Mouse (Mus musculus) layer of hippocampus, postnatal 36 days (tissue): ENCODE results near the gene Lifr. TPM values are rescaled to one million over a fixed set of nuclear protein-coding genes. Genes with fewer than 3 reads are reported as not detected.

Experiments
- DNase-seq, 2 experiments: peaks; one replicate each; pipeline ENCODE4 v3.0.0; 2022
- total RNA-seq, 2 experiments: library from RNA; stranded (reverse); gene quantifications; 2 replicates each; pipeline ENCODE4 v1.2.3; 2021

Gene Lifr
- total RNA-seq, 2 experiments from 2014 or later = 56.6 to 60.9 TPM

GRCm38 (mm10) chr15:7129127-7129943, 38.9 kb downstream of the Lifr start:
- DNase-seq = peak; percentile 81 to 86

- no peak for DNase-seq
These were observed 39.5 kb downstream of the Lifr start for GRCm38 (mm10) chr15:7129944-7130287.

GRCm38 (mm10) chr15:7130691-7131225, 40.3 kb downstream of the Lifr start:
- DNase-seq = no peak

GRCm38 (mm10) chr15:7132741-7133140, 42.3 kb downstream of the Lifr start:
- DNase-seq = no peak

GRCm38 (mm10) chr15:7134454-7135052, 44.1 kb downstream of the Lifr start:
- DNase-seq = no peak

- no peak for DNase-seq
These were observed 45.7 kb downstream of the Lifr start for GRCm38 (mm10) chr15:7135982-7136562.

GRCm38 (mm10) chr15:7136912-7137311, 46.5 kb downstream of the Lifr start:
- no peak for DNase-seq

- DNase-seq = no peak
These were observed 47.2 kb downstream of the Lifr start for GRCm38 (mm10) chr15:7137607-7138006.

GRCm38 (mm10) chr15:7138471-7138870, 48.1 kb downstream of the Lifr start:
- no peak for DNase-seq

GRCm38 (mm10) chr15:7140322-7140721, 49.9 kb downstream of the Lifr start:
- no peak for DNase-seq

- no peak for DNase-seq
These were observed 50.8 kb downstream of the Lifr start for GRCm38 (mm10) chr15:7141246-7141645.

GRCm38 (mm10) chr15:7143689-7144170, 53.3 kb downstream of the Lifr start:
- DNase-seq = no peak

GRCm38 (mm10) chr15:7144542-7144941, 54.1 kb downstream of the Lifr start:
- no peak for DNase-seq

GRCm38 (mm10) chr15:7144942-7145341, 54.5 kb downstream of the Lifr start:
- DNase-seq = no peak

GRCm38 (mm10) chr15:7145555-7145954, 55.1 kb downstream of the Lifr start:
- peak in 1 of 2 experiments; percentile 21 for DNase-seq

GRCm38 (mm10) chr15:7146529-7146928, 56.1 kb downstream of the Lifr start:
- DNase-seq = peak; percentile 30 to 40

GRCm38 (mm10) chr15:7149796-7150195, 59.4 kb downstream of the Lifr start:
- no peak for DNase-seq

- DNase-seq = no peak
These were observed 60.2 kb downstream of the Lifr start for GRCm38 (mm10) chr15:7150591-7150990.

- DNase-seq = no peak
These were observed 61.8 kb downstream of the Lifr start for GRCm38 (mm10) chr15:7152116-7152760.

- no peak for DNase-seq
These were observed 63.8 kb downstream of the Lifr start for GRCm38 (mm10) chr15:7154010-7154736.

GRCm38 (mm10) chr15:7154737-7155090, 64.3 kb downstream of the Lifr start:
- no peak for DNase-seq

- no peak for DNase-seq
These were observed 67.2 kb downstream of the Lifr start for GRCm38 (mm10) chr15:7157658-7158057.
